In genomic region chr13:99849597-99849996, GRCm38 (mm10) we compare ENCODE assay signal across 7 mouse cellular contexts. TPM values are rescaled to one million over a fixed set of nuclear protein-coding genes. Genes with fewer than 3 reads are reported as not detected.
A peak's percentile ranks its signal among the peaks of the same experiment; 100 is the strongest.
DNase-seq lines count a peak whose midpoint lies in the region; ATAC-seq and TF ChIP-seq lines count a peak whose summit lies in the region.

No protein-coding gene starts in this region.

- no peak for TF ChIP-seq EP300 in liver, embryonic 14.5 days (IDR thresholded peaks at IDR 0.05; ENCODE audit: low read depth)

- H3K9me3 ChIP-seq in liver, embryonic 14.5 days (ENCODE audit: control insufficient read depth, low read length), result no peaks in the 10 kb centered on the region
- no peaks in the 10 kb centered on the region for H3K9me3 ChIP-seq in liver, embryonic 11.5 days (ENCODE audit: control insufficient read depth, low read length)
- no peaks in the 10 kb centered on the region for H3K9me3 ChIP-seq in midbrain, embryonic 10.5 days (replicated peaks)

- no peak overlapping the region for H3K4me3 ChIP-seq in liver, embryonic 14.5 days (ENCODE audit: insufficient read depth in 1 of 2, low read depth in 2 of 2, low read length in 2 of 2)
- H3K4me3 ChIP-seq in liver, embryonic 11.5 days (ENCODE audit: low read depth, low read length), result no peak overlapping the region
- H3K4me3 ChIP-seq in midbrain, embryonic 10.5 days, result 0 out of 2 replicates have a peak overlapping the region, but pooled peaks have one; percentile 1

- ATAC-seq in liver, embryonic 14.5 days (ENCODE audit: insufficient read depth), result no peak
- no peak for ATAC-seq in liver, embryonic 11.5 days (replicated peaks; ENCODE audit: low FRiP score)
- no peak for ATAC-seq in activated CD4-positive, CD25-positive, alpha-beta regulatory T cell, adult 4 months

- WGBS in liver, embryonic 14.5 days (ENCODE audit: insufficient replicate concordance), result 27% methylated on average over 15 of the region's 15 CpGs
- WGBS in liver, embryonic 11.5 days, result 42% methylated on average over 15 of the region's 15 CpGs
- WGBS in midbrain, embryonic 10.5 days, result 36% methylated on average over 15 of the region's 15 CpGs

- H3K9ac ChIP-seq in liver, embryonic 14.5 days (replicated peaks), result no peak overlapping the region
- H3K9ac ChIP-seq in liver, embryonic 11.5 days (ENCODE audit: low read depth, low read length), result no peak overlapping the region

- TF ChIP-seq CTCF in liver, embryonic 14.5 days (IDR thresholded peaks at IDR 0.05; ENCODE audit: low read depth), result peak; percentile 36; the same call in 1 of the 2 replicates

- no peak overlapping the region for H3K4me2 ChIP-seq in liver, embryonic 14.5 days (ENCODE audit: low read depth)
- H3K4me2 ChIP-seq in liver, embryonic 11.5 days, result no peak overlapping the region

- H3K27me3 ChIP-seq in liver, embryonic 14.5 days (ENCODE audit: control insufficient read depth, insufficient read depth, low read length), result no peaks in the 10 kb centered on the region; the same call in 1 of the 2 replicates
- H3K27me3 ChIP-seq in liver, embryonic 11.5 days (replicated peaks; ENCODE audit: control insufficient read depth, insufficient read depth, low read length), result no peaks in the 10 kb centered on the region
- no peaks in the 10 kb centered on the region for H3K27me3 ChIP-seq in midbrain, embryonic 10.5 days (ENCODE audit: low read depth, poor library complexity, severe bottlenecking)

- H3K36me3 ChIP-seq in liver, embryonic 14.5 days (replicated peaks; ENCODE audit: control insufficient read depth, insufficient read depth, low read depth), result no peaks in the 10 kb centered on the region
- H3K36me3 ChIP-seq in liver, embryonic 11.5 days (ENCODE audit: control insufficient read depth, insufficient read depth, low read length), result no peaks in the 10 kb centered on the region
- H3K36me3 ChIP-seq in midbrain, embryonic 10.5 days, result no peaks in the 10 kb centered on the region

- H3K27ac ChIP-seq in liver, embryonic 14.5 days, result no peak overlapping the region
- H3K27ac ChIP-seq in liver, embryonic 11.5 days (ENCODE audit: low read depth, low read length), result no peak overlapping the region
- H3K27ac ChIP-seq in midbrain, embryonic 10.5 days (replicated peaks), result no peak overlapping the region

- no peak for DNase-seq in liver, embryonic 14.5 days (ENCODE audit: low read depth in 3 of 3, low spot score in 3 of 3)
- DNase-seq in liver, embryonic 11.5 days (ENCODE audit: low spot score), result no peak
- peak; percentile 72 for DNase-seq in embryo, embryonic 10.5 days (ENCODE audit: low spot score)
- DNase-seq in forelimb bud, embryonic 11.5 days (ENCODE audit: low read depth, low spot score), result peak; percentile 19
- DNase-seq in midbrain, embryonic 10.5 days (ENCODE audit: low spot score), result peak; percentile 49
- DNase-seq in urinary bladder, adult 18-20 months (ENCODE audit: low spot score in 2 of 2), result no peak

- H3K4me1 ChIP-seq in liver, embryonic 14.5 days (replicated peaks; ENCODE audit: control insufficient read depth in 2 of 2, insufficient read depth in 2 of 2, low read length in 1 of 2), result no peaks in the 10 kb centered on the region
- no peaks in the 10 kb centered on the region for H3K4me1 ChIP-seq in liver, embryonic 11.5 days (replicated peaks; ENCODE audit: control insufficient read depth, insufficient read depth, low read length)
- no peaks in the 10 kb centered on the region; the same call in 1 of the 2 replicates for H3K4me1 ChIP-seq in midbrain, embryonic 10.5 days

RNA-seq across cellular contexts. Expression of gene Cartpt, which starts 51.3 kb away (rescaled TPM):
- not detected in 2 replicates for polyA plus RNA-seq in liver, embryonic 14.5 days (2012; rRNA removed)
- polyA plus RNA-seq in liver, embryonic 14.5 days (2014; fragmentation: Nextera tagmentation; extraction: Ambion mirVana), result not detected in 2 replicates
- 0.27 and 0.47 TPM in 2 replicates for polyA plus RNA-seq in liver, embryonic 11.5 days (2014; fragmentation: Nextera tagmentation; extraction: Ambion mirVana)
- 5.1 and 13.5 TPM in 2 replicates for polyA plus RNA-seq in midbrain, embryonic 10.5 days (2016; fragmentation: Nextera tagmentation; extraction: Ambion mirVana)
- not detected for polyA plus RNA-seq in activated CD4-positive, CD25-positive, alpha-beta regulatory T cell, adult 4 months (2017; shearing (Covaris generic))

Comparison
In these comparisons a context has a peak if more than half of its experiments do, and no peak if none do; other contexts are left out.
1. DNase-seq: peak in embryo, embryonic 10.5 days (single experiment), forelimb bud, embryonic 11.5 days (single experiment) and midbrain, embryonic 10.5 days (single experiment); none in liver, embryonic 14.5 days (0 of 3), liver, embryonic 11.5 days (single experiment) and urinary bladder, adult 18-20 months (0 of 2).